Mouse (Mus musculus): ENCODE measurements at regions not wholly inside any gene's neighbourhood (a gene's known extent, or its start where the extent isn't known, plus 50 kb on each side); places are given as distances from the start of the nearest gene placed in this dataset.

DNA sequence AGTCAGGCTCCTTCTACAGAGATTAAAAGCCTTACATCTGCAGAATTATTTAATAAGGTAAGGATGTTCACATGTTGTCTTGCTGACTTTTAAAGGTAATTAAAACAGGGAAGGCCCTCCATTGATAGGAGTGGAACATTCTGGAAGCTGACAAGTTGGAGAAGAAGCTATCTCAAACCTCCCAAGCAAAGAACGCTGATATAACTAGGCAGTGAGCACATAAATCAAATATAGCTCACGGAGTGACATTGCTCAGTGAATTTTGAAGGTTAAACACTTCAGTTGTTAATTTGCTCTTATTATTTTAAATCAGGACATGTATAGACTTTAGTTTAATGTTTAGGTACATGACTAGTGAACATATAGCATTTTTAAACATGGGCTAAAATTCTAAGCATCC, 171.6 kb upstream of the Mdfic start:
- Histone ChIP-seq H3K27me3 (ENCODE audit: control insufficient read depth, insufficient read depth, low read length) (no peaks in the 10 kb centered on the region), H3K4me1 (replicated peaks; ENCODE audit: control insufficient read depth in 2 of 2, insufficient read depth in 2 of 2, low read length in 1 of 2) (no peaks in the 10 kb centered on the region), H3K9me3 (ENCODE audit: control insufficient read depth, low read length) (no peaks in the 10 kb centered on the region), H3K27ac (no peak overlapping the region), H3K36me3 (replicated peaks; ENCODE audit: control insufficient read depth, insufficient read depth, low read depth) (no peaks in the 10 kb centered on the region), H3K4me2 (ENCODE audit: low read depth) (no peak overlapping the region), H3K4me3 (ENCODE audit: insufficient read depth in 1 of 2, low read depth in 2 of 2, low read length in 2 of 2) (no peak overlapping the region), H3K9ac (replicated peaks) (no peak overlapping the region)
- ATAC-seq (ENCODE audit: insufficient read depth): no peak
- WGBS (ENCODE audit: insufficient replicate concordance): 74% methylated on average over 2 of the region's 2 CpGs
- TF ChIP-seq EP300 (IDR thresholded peaks at IDR 0.05; ENCODE audit: low read depth): no peak
- TF ChIP-seq CTCF (IDR thresholded peaks at IDR 0.05; ENCODE audit: low read depth): no peak
- DNase-seq (ENCODE audit: low read depth in 3 of 3, low spot score in 3 of 3): no peak

DNA sequence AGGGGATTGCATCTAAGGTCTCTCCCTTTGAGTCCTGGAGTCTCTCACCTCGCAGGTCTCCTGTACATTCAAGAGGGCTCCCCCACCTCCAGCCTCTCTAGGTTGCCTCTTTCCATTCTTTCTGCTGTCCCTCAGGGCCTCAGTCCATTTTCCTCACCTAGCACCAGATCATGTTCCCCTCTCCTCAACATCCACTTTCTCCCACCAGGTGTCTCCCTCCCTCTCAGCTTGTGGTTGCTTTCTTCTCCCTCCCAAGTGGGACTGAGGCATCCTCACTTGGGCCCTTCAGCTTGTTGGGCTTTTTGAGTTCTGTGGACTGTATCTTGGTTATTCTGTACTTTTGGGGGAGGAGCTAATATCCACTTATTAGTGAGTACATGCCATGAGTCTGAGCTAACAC, 127.7 kb upstream of the Mdfic start:
- Histone ChIP-seq H3K4me3 (ENCODE audit: insufficient read depth in 1 of 2, low read depth in 2 of 2, low read length in 2 of 2) (no peak overlapping the region), H3K27ac (no peak overlapping the region), H3K27me3 (ENCODE audit: control insufficient read depth, insufficient read depth, low read length) (no peaks in the 10 kb centered on the region), H3K9ac (replicated peaks) (no peak overlapping the region), H3K4me1 (replicated peaks; ENCODE audit: control insufficient read depth in 2 of 2, insufficient read depth in 2 of 2, low read length in 1 of 2) (no peaks in the 10 kb centered on the region), H3K36me3 (replicated peaks; ENCODE audit: control insufficient read depth, insufficient read depth, low read depth) (no peaks in the 10 kb centered on the region), H3K9me3 (ENCODE audit: control insufficient read depth, low read length) (no peaks in the 10 kb centered on the region), H3K4me2 (ENCODE audit: low read depth) (no peak overlapping the region)
- TF ChIP-seq CTCF (IDR thresholded peaks at IDR 0.05; ENCODE audit: low read depth) (0 out of 2 replicates have a peak, but pooled peaks have one; percentile 5), EP300 (IDR thresholded peaks at IDR 0.05; ENCODE audit: low read depth) (no peak)
- no peak for DNase-seq (ENCODE audit: low read depth in 3 of 3, low spot score in 3 of 3)
- WGBS (ENCODE audit: insufficient replicate concordance): 30% methylated on average over 1 of the region's 1 CpGs
- ATAC-seq (ENCODE audit: insufficient read depth): no peak

DNA sequence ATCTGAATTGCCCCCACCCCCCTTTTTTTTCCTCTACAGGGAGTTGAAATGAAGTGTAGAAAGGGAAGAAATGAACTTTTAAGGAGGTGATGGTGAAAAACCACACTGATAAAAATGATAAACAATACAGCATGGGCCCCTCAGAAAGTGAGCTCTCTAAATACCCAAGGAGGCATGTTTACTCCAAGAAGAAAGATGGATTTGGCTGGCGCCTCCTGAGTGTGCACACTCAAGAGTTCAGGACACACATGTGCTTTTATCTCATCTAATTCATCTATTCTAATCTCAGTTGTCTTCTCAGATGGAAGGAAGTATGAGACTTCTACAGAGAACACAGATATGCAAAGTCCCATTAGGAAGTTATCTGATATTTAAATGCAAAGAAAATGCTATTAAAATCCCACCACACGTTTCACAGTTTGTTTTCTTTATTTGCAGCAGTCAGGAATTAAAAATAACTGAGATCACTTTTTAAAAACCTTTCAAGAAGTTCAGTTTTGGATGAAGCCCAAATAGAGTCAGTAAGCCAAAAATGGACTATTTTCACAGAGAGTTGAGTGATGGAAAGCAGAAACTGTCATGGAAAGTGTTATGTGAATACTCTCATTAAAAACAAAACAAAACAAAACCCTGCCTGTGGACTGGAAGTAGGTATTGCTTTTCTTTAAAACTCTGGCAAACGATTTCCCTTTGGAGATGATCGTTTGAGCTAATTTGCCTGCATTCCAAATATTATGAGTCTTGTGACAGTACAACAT, 123.1 kb upstream of the Mdfic start:
- no peak overlapping the region for H3K9ac ChIP-seq (replicated peaks)
- H3K4me2 ChIP-seq (ENCODE audit: low read depth): no peak overlapping the region
- no peak overlapping the region for H3K27ac ChIP-seq
- H3K9me3 ChIP-seq (ENCODE audit: control insufficient read depth, low read length): no peaks in the 10 kb centered on the region
- no peaks in the 10 kb centered on the region for H3K27me3 ChIP-seq (ENCODE audit: control insufficient read depth, insufficient read depth, low read length)
- DNase-seq (ENCODE audit: low read depth in 3 of 3, low spot score in 3 of 3) (no peak), ATAC-seq (ENCODE audit: insufficient read depth) (no peak)
- H3K4me3 ChIP-seq (ENCODE audit: insufficient read depth in 1 of 2, low read depth in 2 of 2, low read length in 2 of 2): no peak overlapping the region
- TF ChIP-seq CTCF (IDR thresholded peaks at IDR 0.05; ENCODE audit: low read depth) (no peak), EP300 (IDR thresholded peaks at IDR 0.05; ENCODE audit: low read depth) (no peak)
- H3K4me1 ChIP-seq (replicated peaks; ENCODE audit: control insufficient read depth in 2 of 2, insufficient read depth in 2 of 2, low read length in 1 of 2): no peaks in the 10 kb centered on the region
- 48% methylated on average over 4 of the region's 4 CpGs for WGBS (ENCODE audit: insufficient replicate concordance)
- H3K36me3 ChIP-seq (replicated peaks; ENCODE audit: control insufficient read depth, insufficient read depth, low read depth): no peaks in the 10 kb centered on the region

DNA sequence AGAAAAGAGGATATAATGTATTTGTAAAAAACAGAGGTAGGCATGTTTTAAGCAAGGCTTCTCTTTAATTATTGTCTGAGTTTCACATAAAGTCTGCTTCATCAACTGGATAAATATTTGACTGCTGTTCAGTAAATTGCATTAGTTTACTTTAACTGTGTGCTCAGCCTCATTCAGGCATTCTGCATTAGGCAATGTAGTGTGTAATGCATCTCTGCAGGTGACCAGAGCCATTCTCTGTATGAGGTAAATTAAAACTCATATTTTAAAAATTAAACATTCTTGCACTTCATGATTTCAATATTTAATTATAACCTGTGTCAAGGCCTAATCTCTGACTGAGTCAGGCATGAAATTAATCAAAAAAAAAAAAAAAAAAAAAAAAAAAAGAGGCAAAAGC, 110.3 kb upstream of the Mdfic start:
- Histone ChIP-seq H3K36me3 (replicated peaks; ENCODE audit: control insufficient read depth, insufficient read depth, low read depth) (no peaks in the 10 kb centered on the region), H3K4me2 (ENCODE audit: low read depth) (no peak overlapping the region), H3K4me1 (replicated peaks; ENCODE audit: control insufficient read depth in 2 of 2, insufficient read depth in 2 of 2, low read length in 1 of 2) (no peaks in the 10 kb centered on the region), H3K27ac (no peak overlapping the region), H3K4me3 (ENCODE audit: insufficient read depth in 1 of 2, low read depth in 2 of 2, low read length in 2 of 2) (no peak overlapping the region), H3K9me3 (ENCODE audit: control insufficient read depth, low read length) (no peaks in the 10 kb centered on the region), H3K9ac (replicated peaks) (no peak overlapping the region), H3K27me3 (ENCODE audit: control insufficient read depth, insufficient read depth, low read length) (no peaks in the 10 kb centered on the region)
- TF ChIP-seq CTCF (IDR thresholded peaks at IDR 0.05; ENCODE audit: low read depth) (no peak), EP300 (IDR thresholded peaks at IDR 0.05; ENCODE audit: low read depth) (no peak)
- no peak for ATAC-seq (ENCODE audit: insufficient read depth)
- DNase-seq (ENCODE audit: low read depth in 3 of 3, low spot score in 3 of 3): no peak

DNA sequence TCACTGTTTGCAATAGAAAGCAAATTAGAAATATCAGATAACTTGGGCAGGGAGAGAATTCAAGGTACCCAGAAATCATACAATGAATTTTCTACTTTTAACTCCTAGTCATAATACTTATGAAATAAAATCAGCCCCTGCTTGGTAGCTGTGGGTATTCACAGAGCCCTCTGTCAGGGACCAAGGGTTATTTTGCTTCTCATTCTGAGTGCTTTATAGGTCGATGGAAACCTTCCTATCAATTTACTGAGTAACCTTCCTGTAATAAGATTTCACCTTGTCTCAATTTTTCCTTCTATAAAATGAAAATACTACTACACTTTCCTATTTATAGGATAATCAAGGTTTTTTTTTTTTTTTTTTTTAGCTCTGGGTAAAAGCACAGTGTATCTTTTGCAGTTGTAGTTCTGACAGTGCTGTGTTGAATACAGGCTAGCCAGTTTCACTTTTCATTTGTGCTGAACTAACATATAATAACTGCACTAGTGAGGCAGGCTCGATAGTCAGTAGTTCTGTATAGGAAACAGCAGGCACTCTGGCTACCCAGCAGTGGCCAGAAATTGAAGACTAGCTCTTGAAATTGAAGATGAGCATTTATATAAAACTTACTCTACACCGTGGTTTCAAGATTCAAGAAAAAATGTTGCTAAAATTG, 94.4 kb upstream of the Mdfic start:
- Histone ChIP-seq H3K36me3 (replicated peaks; ENCODE audit: control insufficient read depth, insufficient read depth, low read depth) (no peaks in the 10 kb centered on the region), H3K4me2 (ENCODE audit: low read depth) (no peak overlapping the region), H3K27me3 (ENCODE audit: control insufficient read depth, insufficient read depth, low read length) (no peaks in the 10 kb centered on the region), H3K27ac (no peak overlapping the region), H3K4me3 (ENCODE audit: insufficient read depth in 1 of 2, low read depth in 2 of 2, low read length in 2 of 2) (no peak overlapping the region), H3K9ac (replicated peaks) (no peak overlapping the region), H3K9me3 (ENCODE audit: control insufficient read depth, low read length) (no peaks in the 10 kb centered on the region), H3K4me1 (replicated peaks; ENCODE audit: control insufficient read depth in 2 of 2, insufficient read depth in 2 of 2, low read length in 1 of 2) (no peaks in the 10 kb centered on the region)
- no peak for TF ChIP-seq EP300 (IDR thresholded peaks at IDR 0.05; ENCODE audit: low read depth)
- TF ChIP-seq CTCF (IDR thresholded peaks at IDR 0.05; ENCODE audit: low read depth): no peak
- ATAC-seq (ENCODE audit: insufficient read depth) (no peak), DNase-seq (ENCODE audit: low read depth in 3 of 3, low spot score in 3 of 3) (no peak)
- 38% methylated on average over 3 of the region's 3 CpGs for WGBS (ENCODE audit: insufficient replicate concordance)

Data from liver, embryonic 14.5 days (tissue).